Mouse (Mus musculus): ENCODE data around the gene Cyb5d2. TPM values are rescaled to one million over a fixed set of nuclear protein-coding genes. Genes with fewer than 3 reads are reported as not detected.

The Cyb5d2 gene
- polyA plus RNA-seq, 1 experiment from 2014 or later = 5.6 TPM

DNA sequence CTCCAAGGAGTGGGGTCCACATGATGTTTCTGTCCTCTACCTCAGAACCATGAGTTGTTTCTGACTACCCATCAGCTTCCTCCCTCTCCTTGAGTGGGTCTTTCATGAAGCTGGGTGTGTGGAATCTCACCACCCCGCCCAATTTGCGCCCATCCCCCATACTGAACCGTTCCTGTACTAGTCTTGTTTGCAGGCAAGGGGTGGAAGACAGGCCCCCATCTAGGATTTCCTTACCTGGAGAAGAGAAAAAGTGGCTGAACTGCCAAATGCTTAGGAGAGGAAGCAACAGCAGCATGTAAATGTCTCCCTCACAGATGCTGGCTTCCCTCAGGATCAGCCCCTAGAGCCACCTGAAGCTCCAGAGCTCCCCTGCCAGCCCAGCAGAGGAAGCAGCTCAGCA is 25.6 kb downstream of the Cyb5d2 start:
- no peak overlapping the region for H3K27ac ChIP-seq (ENCODE audit: low read depth, low read length)
- no peak overlapping the region for H3K9ac ChIP-seq (ENCODE audit: low read length)
- no peaks in the 10 kb centered on the region; the same call in 1 of the 2 replicates for H3K36me3 ChIP-seq (ENCODE audit: control insufficient read depth, insufficient read depth, low read length)
- H3K4me2 ChIP-seq (ENCODE audit: low read depth, low read length, severe bottlenecking) = no peak overlapping the region
- no peaks in the 10 kb centered on the region for H3K4me1 ChIP-seq (replicated peaks; ENCODE audit: control insufficient read depth, insufficient read depth, low read length)
- no peak for DNase-seq (ENCODE audit: low spot score)
- H3K9me3 ChIP-seq (ENCODE audit: control insufficient read depth, low read length) = no peaks in the 10 kb centered on the region
- 97% methylated on average over 3 of the region's 3 CpGs for WGBS
- H3K27me3 ChIP-seq (ENCODE audit: control insufficient read depth, insufficient read depth, low read length) = no peaks in the 10 kb centered on the region
- no peak for ATAC-seq (replicated peaks; ENCODE audit: low FRiP score)
- no peak overlapping the region for H3K4me3 ChIP-seq (ENCODE audit: low read depth, low read length)

GRCm38 (mm10) chr11:72769061-72769460 is 26.9 kb downstream of the Cyb5d2 start:
- H3K4me1 ChIP-seq (replicated peaks; ENCODE audit: control insufficient read depth, insufficient read depth, low read length) = no peaks in the 10 kb centered on the region
- no peak for ATAC-seq (replicated peaks; ENCODE audit: low FRiP score)
- WGBS = 98% methylated on average over 3 of the region's 3 CpGs
- H3K36me3 ChIP-seq (ENCODE audit: control insufficient read depth, insufficient read depth, low read length) = no peaks in the 10 kb centered on the region; the same call in 1 of the 2 replicates
- no peak overlapping the region for H3K9ac ChIP-seq (ENCODE audit: low read length)
- no peak overlapping the region for H3K4me2 ChIP-seq (ENCODE audit: low read depth, low read length, severe bottlenecking)
- DNase-seq (ENCODE audit: low spot score) = no peak
- no peaks in the 10 kb centered on the region for H3K27me3 ChIP-seq (ENCODE audit: control insufficient read depth, insufficient read depth, low read length)
- H3K9me3 ChIP-seq (ENCODE audit: control insufficient read depth, low read length) = no peaks in the 10 kb centered on the region
- no peak overlapping the region for H3K27ac ChIP-seq (ENCODE audit: low read depth, low read length)
- no peak overlapping the region for H3K4me3 ChIP-seq (ENCODE audit: low read depth, low read length)

GRCm38 (mm10) chr11:72767716-72768115 is 28.2 kb downstream of the Cyb5d2 start:
- Histone ChIP-seq H3K9me3 (ENCODE audit: control insufficient read depth, low read length) (no peaks in the 10 kb centered on the region), H3K4me1 (replicated peaks; ENCODE audit: control insufficient read depth, insufficient read depth, low read length) (no peaks in the 10 kb centered on the region), H3K27me3 (ENCODE audit: control insufficient read depth, insufficient read depth, low read length) (no peaks in the 10 kb centered on the region), H3K4me2 (ENCODE audit: low read depth, low read length, severe bottlenecking) (no peak overlapping the region), H3K36me3 (ENCODE audit: control insufficient read depth, insufficient read depth, low read length) (peaks cover 3% of the 10 kb centered on the region; the same call in 1 of the 2 replicates), H3K4me3 (ENCODE audit: low read depth, low read length) (no peak overlapping the region), H3K27ac (ENCODE audit: low read depth, low read length) (no peak overlapping the region), H3K9ac (ENCODE audit: low read length) (no peak overlapping the region)
- ATAC-seq (replicated peaks; ENCODE audit: low FRiP score) (no peak), DNase-seq (ENCODE audit: low spot score) (no peak)
- WGBS = 93% methylated on average over 8 of the region's 8 CpGs

DNA sequence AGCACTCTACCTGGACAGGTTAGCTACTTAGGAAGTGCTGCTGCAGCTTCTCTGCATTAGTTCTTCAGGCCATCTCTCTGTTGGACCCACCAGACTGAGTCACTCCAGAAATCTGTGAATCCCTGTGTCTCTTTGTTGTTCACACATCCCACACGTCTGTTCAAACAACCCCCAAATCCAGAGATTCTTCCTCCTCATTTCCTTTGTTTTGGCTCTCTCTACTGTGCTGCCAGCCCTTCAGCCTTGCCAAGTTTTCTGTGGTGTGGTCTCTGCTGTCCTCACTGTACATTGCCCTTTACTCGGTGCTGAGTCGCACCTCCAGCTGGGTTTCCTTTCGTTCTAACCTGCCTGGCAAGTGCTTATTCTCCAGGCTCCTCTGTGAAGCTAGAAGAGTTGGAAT is 31.7 kb downstream of the Cyb5d2 start:
- Histone ChIP-seq H3K27ac (ENCODE audit: low read depth, low read length) (no peak overlapping the region), H3K4me3 (ENCODE audit: low read depth, low read length) (no peak overlapping the region), H3K36me3 (ENCODE audit: control insufficient read depth, insufficient read depth, low read length) (peaks cover 8% of the 10 kb centered on the region), H3K27me3 (ENCODE audit: control insufficient read depth, insufficient read depth, low read length) (no peaks in the 10 kb centered on the region), H3K4me2 (ENCODE audit: low read depth, low read length, severe bottlenecking) (no peak overlapping the region), H3K9me3 (ENCODE audit: control insufficient read depth, low read length) (no peaks in the 10 kb centered on the region), H3K9ac (ENCODE audit: low read length) (no peak overlapping the region), H3K4me1 (replicated peaks; ENCODE audit: control insufficient read depth, insufficient read depth, low read length) (no peaks in the 10 kb centered on the region)
- DNase-seq (ENCODE audit: low spot score) (no peak), ATAC-seq (replicated peaks; ENCODE audit: low FRiP score) (no peak)
- 90% methylated on average over 4 of the region's 4 CpGs for WGBS

DNA sequence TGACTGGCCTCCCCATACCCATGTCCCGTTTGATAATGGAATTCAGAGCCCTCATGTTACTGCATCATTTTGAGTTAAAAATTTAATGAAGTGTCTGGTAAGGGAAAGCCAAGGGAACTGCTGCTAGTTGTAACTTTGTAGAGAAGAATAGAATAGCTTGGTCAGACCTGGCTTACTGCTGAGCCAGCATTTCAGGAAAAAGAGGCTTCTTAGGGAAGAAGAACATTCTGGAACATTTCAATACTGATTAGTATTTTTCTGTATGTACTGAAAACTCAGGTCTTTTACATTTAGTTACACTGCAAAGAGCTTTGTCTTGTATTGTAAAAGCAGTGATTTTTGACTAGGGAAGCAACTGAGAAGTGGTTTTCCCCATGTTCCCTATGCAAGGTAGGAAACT is 35.2 kb downstream of the Cyb5d2 start:
- Histone ChIP-seq H3K27ac (ENCODE audit: low read depth, low read length) (no peak overlapping the region), H3K4me3 (ENCODE audit: low read depth, low read length) (no peak overlapping the region), H3K27me3 (ENCODE audit: control insufficient read depth, insufficient read depth, low read length) (no peaks in the 10 kb centered on the region), H3K4me2 (ENCODE audit: low read depth, low read length, severe bottlenecking) (no peak overlapping the region), H3K9me3 (ENCODE audit: control insufficient read depth, low read length) (no peaks in the 10 kb centered on the region), H3K4me1 (replicated peaks; ENCODE audit: control insufficient read depth, insufficient read depth, low read length) (no peaks in the 10 kb centered on the region), H3K36me3 (ENCODE audit: control insufficient read depth, insufficient read depth, low read length) (peaks cover 8% of the 10 kb centered on the region), H3K9ac (ENCODE audit: low read length) (no peak overlapping the region)
- no peak for ATAC-seq (replicated peaks; ENCODE audit: low FRiP score)
- 95% methylated on average over 1 of the region's 1 CpGs for WGBS
- DNase-seq (ENCODE audit: low spot score) = no peak

DNA sequence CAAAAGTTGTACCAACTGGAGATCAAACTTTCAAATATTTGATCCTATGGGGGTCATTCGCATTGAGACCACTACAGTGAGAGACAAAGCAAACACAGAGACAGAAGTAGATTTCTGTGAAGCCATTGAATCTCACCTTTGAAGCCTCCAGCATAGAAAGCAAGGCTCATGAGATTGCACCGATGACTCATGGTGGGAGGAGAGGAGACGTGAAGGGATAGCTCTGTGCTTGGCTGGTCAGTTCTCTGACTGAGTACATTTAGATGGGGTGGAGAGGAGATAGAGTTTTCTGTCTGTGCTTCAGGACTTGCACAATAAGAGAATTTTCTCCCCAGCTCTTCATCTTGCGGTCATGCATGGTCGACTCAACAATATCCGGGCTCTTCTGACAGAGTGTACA is 36.4 kb downstream of the Cyb5d2 start:
- Histone ChIP-seq H3K27me3 (ENCODE audit: control insufficient read depth, insufficient read depth, low read length) (no peaks in the 10 kb centered on the region), H3K36me3 (ENCODE audit: control insufficient read depth, insufficient read depth, low read length) (peaks cover 8% of the 10 kb centered on the region), H3K9ac (ENCODE audit: low read length) (no peak overlapping the region), H3K27ac (ENCODE audit: low read depth, low read length) (no peak overlapping the region), H3K4me3 (ENCODE audit: low read depth, low read length) (no peak overlapping the region), H3K9me3 (ENCODE audit: control insufficient read depth, low read length) (no peaks in the 10 kb centered on the region), H3K4me2 (ENCODE audit: low read depth, low read length, severe bottlenecking) (no peak overlapping the region), H3K4me1 (replicated peaks; ENCODE audit: control insufficient read depth, insufficient read depth, low read length) (no peaks in the 10 kb centered on the region)
- ATAC-seq (replicated peaks; ENCODE audit: low FRiP score) = no peak
- DNase-seq (ENCODE audit: low spot score) = no peak
- WGBS = 96% methylated on average over 6 of the region's 6 CpGs

DNA sequence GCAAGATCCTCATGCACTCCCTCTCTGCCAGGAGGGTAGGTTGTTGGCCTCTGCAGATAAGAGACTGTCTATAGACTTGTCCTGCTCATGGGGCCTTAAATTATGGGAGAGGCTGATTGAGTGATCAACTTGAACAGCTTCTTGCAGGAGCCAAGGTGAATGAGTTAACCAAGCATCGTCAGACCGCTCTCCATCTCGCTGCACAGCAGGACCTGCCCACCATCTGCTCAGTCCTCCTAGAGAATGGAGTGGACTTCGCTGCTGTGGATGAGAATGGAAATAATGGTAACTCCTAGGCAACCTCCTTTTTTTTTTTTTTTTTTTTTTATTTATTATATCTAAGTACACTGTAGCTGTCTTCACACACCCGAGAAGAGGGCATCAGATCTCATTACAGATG is 37.6 kb downstream of the Cyb5d2 start:
- Histone ChIP-seq H3K9ac (ENCODE audit: low read length) (no peak overlapping the region), H3K36me3 (ENCODE audit: control insufficient read depth, insufficient read depth, low read length) (peaks cover 5% of the 10 kb centered on the region), H3K27ac (ENCODE audit: low read depth, low read length) (no peak overlapping the region), H3K4me1 (replicated peaks; ENCODE audit: control insufficient read depth, insufficient read depth, low read length) (no peaks in the 10 kb centered on the region), H3K9me3 (ENCODE audit: control insufficient read depth, low read length) (no peaks in the 10 kb centered on the region), H3K4me3 (ENCODE audit: low read depth, low read length) (no peak overlapping the region), H3K27me3 (ENCODE audit: control insufficient read depth, insufficient read depth, low read length) (no peaks in the 10 kb centered on the region), H3K4me2 (ENCODE audit: low read depth, low read length, severe bottlenecking) (no peak overlapping the region)
- DNase-seq (ENCODE audit: low spot score) (no peak), ATAC-seq (replicated peaks; ENCODE audit: low FRiP score) (no peak)
- WGBS = 93% methylated on average over 5 of the region's 5 CpGs

DNA sequence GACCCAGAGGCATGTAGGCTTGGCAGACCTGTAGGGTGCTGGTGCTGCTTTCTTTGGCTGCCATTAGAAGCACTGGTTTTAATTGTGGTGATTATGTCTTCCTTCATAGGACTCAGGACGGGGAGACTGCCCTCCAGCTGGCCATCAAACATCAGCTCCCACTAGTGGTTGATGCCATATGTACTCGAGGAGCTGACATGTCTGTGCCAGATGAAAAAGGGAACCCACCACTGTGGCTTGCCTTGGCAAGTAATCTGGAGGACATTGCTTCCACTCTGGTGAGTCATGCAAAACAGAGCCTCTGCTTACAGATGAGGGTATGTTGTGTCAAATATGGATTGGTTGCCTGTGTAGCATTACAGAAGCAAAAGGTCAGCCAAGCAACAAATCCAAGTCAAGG is 44.0 kb downstream of the Cyb5d2 start:
- WGBS = 45% methylated on average over 2 of the region's 2 CpGs

GRCm38 (mm10) chr11:72739048-72739447 is 56.9 kb downstream of the Cyb5d2 start:
- 86% methylated on average over 1 of the region's 1 CpGs for WGBS
- H3K9ac ChIP-seq (ENCODE audit: low read length) = no peak overlapping the region
- H3K27ac ChIP-seq (ENCODE audit: low read depth, low read length) = no peak overlapping the region
- no peak overlapping the region for H3K4me3 ChIP-seq (ENCODE audit: low read depth, low read length)
- H3K4me2 ChIP-seq (ENCODE audit: low read depth, low read length, severe bottlenecking) = no peak overlapping the region
- no peaks in the 10 kb centered on the region for H3K27me3 ChIP-seq (ENCODE audit: control insufficient read depth, insufficient read depth, low read length)
- no peaks in the 10 kb centered on the region; the same call in 1 of the 2 replicates for H3K36me3 ChIP-seq (ENCODE audit: control insufficient read depth, insufficient read depth, low read length)
- no peaks in the 10 kb centered on the region for H3K9me3 ChIP-seq (ENCODE audit: control insufficient read depth, low read length)
- H3K4me1 ChIP-seq (replicated peaks; ENCODE audit: control insufficient read depth, insufficient read depth, low read length) = no peaks in the 10 kb centered on the region
- ATAC-seq (replicated peaks; ENCODE audit: low FRiP score) (no peak), DNase-seq (ENCODE audit: low spot score) (no peak)

More for the DNA sequence above, 44.0 kb downstream of the Cyb5d2 start:
- Histone ChIP-seq H3K4me1 (replicated peaks; ENCODE audit: control insufficient read depth, insufficient read depth, low read length) (no peaks in the 10 kb centered on the region), H3K4me3 (ENCODE audit: low read depth, low read length) (no peak overlapping the region), H3K4me2 (ENCODE audit: low read depth, low read length, severe bottlenecking) (no peak overlapping the region), H3K27me3 (ENCODE audit: control insufficient read depth, insufficient read depth, low read length) (no peaks in the 10 kb centered on the region), H3K36me3 (ENCODE audit: control insufficient read depth, insufficient read depth, low read length) (peaks cover 11% of the 10 kb centered on the region; the same call in 1 of the 2 replicates), H3K9me3 (ENCODE audit: control insufficient read depth, low read length) (no peaks in the 10 kb centered on the region), H3K9ac (ENCODE audit: low read length) (no peak overlapping the region), H3K27ac (ENCODE audit: low read depth, low read length) (no peak overlapping the region)
- DNase-seq (ENCODE audit: low spot score) (no peak), ATAC-seq (replicated peaks; ENCODE audit: low FRiP score) (no peak)

Data from forebrain, embryonic 11.5 days (tissue).